Mouse (Mus musculus): ENCODE measurements around the gene Tnip2. TPM values are rescaled to one million over a fixed set of nuclear protein-coding genes. Genes with fewer than 3 reads are reported as not detected.

Tnip2 gene
- polyA plus RNA-seq, 1 experiment: 22.0 TPM

GRCm38 (mm10) chr5:34526477-34526775 is 12.6 kb upstream of the Tnip2 start:
- 94% methylated on average over 5 of the region's 5 CpGs for WGBS
- Histone ChIP-seq H3K4me3 (ENCODE audit: control insufficient read depth, insufficient read depth, low read length) (peak overlapping the region; percentile 92), H3K27ac (ENCODE audit: control insufficient read depth, insufficient read depth, low read length) (peak overlapping the region; percentile 15; the same call in 1 of the 2 replicates), H3K27me3 (ENCODE audit: control insufficient read depth, insufficient read depth, low read length) (no peaks in the 10 kb centered on the region), H3K4me1 (replicated peaks; ENCODE audit: control insufficient read depth, insufficient read depth, low read length) (peaks cover 57% of the 10 kb centered on the region), H3K36me3 (ENCODE audit: control insufficient read depth, insufficient read depth, low read length) (no peaks in the 10 kb centered on the region)
- no peak for TF ChIP-seq CTCF (IDR thresholded peaks at IDR 0.05; ENCODE audit: borderline replicate concordance, control insufficient read depth, extremely low read depth, insufficient read depth, low read length, poor library complexity)
- no peak for TF ChIP-seq POLR2A (IDR thresholded peaks at IDR 0.05; ENCODE audit: control insufficient read depth, extremely low read depth, insufficient read depth, low read length, poor library complexity)
- DNase-seq: no peak

- WGBS: 7% methylated on average over 38 of the region's 38 CpGs
Observed at GRCm38 (mm10) chr5:34525663-34526476, 12.1 kb upstream of the Tnip2 start, which contains the start of gene Sh3bp2. TSS of gene Sh3bp2 (plus strand) at chr5:34525838.

GRCm38 (mm10) chr5:34524511-34524910 is 10.7 kb upstream of the Tnip2 start:
- Histone ChIP-seq H3K27me3 (ENCODE audit: control insufficient read depth, insufficient read depth, low read length) (no peaks in the 10 kb centered on the region), H3K27ac (ENCODE audit: control insufficient read depth, insufficient read depth, low read length) (no peak overlapping the region), H3K4me1 (replicated peaks; ENCODE audit: control insufficient read depth, insufficient read depth, low read length) (peaks cover 63% of the 10 kb centered on the region), H3K4me3 (ENCODE audit: control insufficient read depth, insufficient read depth, low read length) (no peak overlapping the region), H3K36me3 (ENCODE audit: control insufficient read depth, insufficient read depth, low read length) (no peaks in the 10 kb centered on the region)
- no peak for DNase-seq
- TF ChIP-seq CTCF (IDR thresholded peaks at IDR 0.05; ENCODE audit: borderline replicate concordance, control insufficient read depth, extremely low read depth, insufficient read depth, low read length, poor library complexity) (no peak), POLR2A (IDR thresholded peaks at IDR 0.05; ENCODE audit: control insufficient read depth, extremely low read depth, insufficient read depth, low read length, poor library complexity) (no peak)

More at GRCm38 (mm10) chr5:34525663-34526476, 12.1 kb upstream of the Tnip2 start, which contains the start of gene Sh3bp2:
- TF ChIP-seq CTCF (IDR thresholded peaks at IDR 0.05; ENCODE audit: borderline replicate concordance, control insufficient read depth, extremely low read depth, insufficient read depth, low read length, poor library complexity) (0 out of 2 replicates have a peak, but pooled peaks have one; percentile 48), POLR2A (IDR thresholded peaks at IDR 0.05; ENCODE audit: control insufficient read depth, extremely low read depth, insufficient read depth, low read length, poor library complexity) (peak; percentile 42; the same call in 1 of the 2 replicates)
- Histone ChIP-seq H3K4me3 (ENCODE audit: control insufficient read depth, insufficient read depth, low read length) (peak within 1 kb of the TSS; percentile 92), H3K4me1 (replicated peaks; ENCODE audit: control insufficient read depth, insufficient read depth, low read length) (peaks cover 57% of the 10 kb centered on the region), H3K27ac (ENCODE audit: control insufficient read depth, insufficient read depth, low read length) (peak within 1 kb of the TSS; percentile 15; the same call in 1 of the 2 replicates), H3K36me3 (ENCODE audit: control insufficient read depth, insufficient read depth, low read length) (no peaks in the 10 kb centered on the region), H3K27me3 (ENCODE audit: control insufficient read depth, insufficient read depth, low read length) (no peaks in the 10 kb centered on the region)
- DNase-seq: peak; percentile 99

- no peaks in the 10 kb centered on the region for H3K36me3 ChIP-seq (ENCODE audit: control insufficient read depth, insufficient read depth, low read length)
- peaks cover 64% of the 10 kb centered on the region for H3K4me1 ChIP-seq (replicated peaks; ENCODE audit: control insufficient read depth, insufficient read depth, low read length)
- no peak overlapping the region for H3K4me3 ChIP-seq (ENCODE audit: control insufficient read depth, insufficient read depth, low read length)
- H3K27ac ChIP-seq (ENCODE audit: control insufficient read depth, insufficient read depth, low read length): no peak overlapping the region
- no peak for DNase-seq
- H3K27me3 ChIP-seq (ENCODE audit: control insufficient read depth, insufficient read depth, low read length): no peaks in the 10 kb centered on the region
- WGBS: 65% methylated on average over 4 of the region's 4 CpGs
- TF ChIP-seq CTCF (IDR thresholded peaks at IDR 0.05; ENCODE audit: borderline replicate concordance, control insufficient read depth, extremely low read depth, insufficient read depth, low read length, poor library complexity) (no peak), POLR2A (IDR thresholded peaks at IDR 0.05; ENCODE audit: control insufficient read depth, extremely low read depth, insufficient read depth, low read length, poor library complexity) (no peak)
Observed at GRCm38 (mm10) chr5:34523958-34524485, 10.2 kb upstream of the Tnip2 start.

- no peak for TF ChIP-seq POLR2A (IDR thresholded peaks at IDR 0.05; ENCODE audit: control insufficient read depth, extremely low read depth, insufficient read depth, low read length, poor library complexity)
- TF ChIP-seq CTCF (IDR thresholded peaks at IDR 0.05; ENCODE audit: borderline replicate concordance, control insufficient read depth, extremely low read depth, insufficient read depth, low read length, poor library complexity): no peak
- WGBS: 58% methylated on average over 3 of the region's 3 CpGs
- DNase-seq: no peak
- Histone ChIP-seq H3K27ac (ENCODE audit: control insufficient read depth, insufficient read depth, low read length) (peak overlapping the region; percentile 45; the same call in 1 of the 2 replicates), H3K4me3 (ENCODE audit: control insufficient read depth, insufficient read depth, low read length) (no peak overlapping the region), H3K36me3 (ENCODE audit: control insufficient read depth, insufficient read depth, low read length) (no peaks in the 10 kb centered on the region), H3K27me3 (ENCODE audit: control insufficient read depth, insufficient read depth, low read length) (no peaks in the 10 kb centered on the region), H3K4me1 (replicated peaks; ENCODE audit: control insufficient read depth, insufficient read depth, low read length) (peaks cover 47% of the 10 kb centered on the region)
Observed at GRCm38 (mm10) chr5:34521337-34521736, 7.5 kb upstream of the Tnip2 start.

GRCm38 (mm10) chr5:34520458-34521209 is 6.8 kb upstream of the Tnip2 start:
- WGBS: 12% methylated on average over 11 of the region's 11 CpGs
- no peak for TF ChIP-seq CTCF (IDR thresholded peaks at IDR 0.05; ENCODE audit: borderline replicate concordance, control insufficient read depth, extremely low read depth, insufficient read depth, low read length, poor library complexity)
- no peaks in the 10 kb centered on the region for H3K36me3 ChIP-seq (ENCODE audit: control insufficient read depth, insufficient read depth, low read length)
- no peak overlapping the region for H3K4me3 ChIP-seq (ENCODE audit: control insufficient read depth, insufficient read depth, low read length)
- peak overlapping the region; percentile 45; the same call in 1 of the 2 replicates for H3K27ac ChIP-seq (ENCODE audit: control insufficient read depth, insufficient read depth, low read length)
- peak; percentile 78 for DNase-seq
- H3K27me3 ChIP-seq (ENCODE audit: control insufficient read depth, insufficient read depth, low read length): no peaks in the 10 kb centered on the region
- H3K4me1 ChIP-seq (replicated peaks; ENCODE audit: control insufficient read depth, insufficient read depth, low read length): peaks cover 41% of the 10 kb centered on the region
